Mouse (Mus musculus) spleen, adult 2 months (tissue): ENCODE results near the gene Gm20388.

ENCODE experiments used
- CTCF ChIP-seq: fragments of 200-500 bp; IDR thresholded peaks from 2 replicates; pipeline ENCODE4 v1.5.1; 2011; ENCODE audit warnings: mild to moderate bottlenecking, inconsistent platforms; ENCODE audit not compliant: insufficient read depth, insufficient read length, insufficient replicate concordance; ENCODE audit errors: extremely low read depth
- POLR2A ChIP-seq: fragments of 200-500 bp; IDR thresholded peaks from 2 replicates; pipeline ENCODE4 v1.6.1; 2011; ENCODE audit warnings: low read depth, low read length, inconsistent platforms

DNA sequence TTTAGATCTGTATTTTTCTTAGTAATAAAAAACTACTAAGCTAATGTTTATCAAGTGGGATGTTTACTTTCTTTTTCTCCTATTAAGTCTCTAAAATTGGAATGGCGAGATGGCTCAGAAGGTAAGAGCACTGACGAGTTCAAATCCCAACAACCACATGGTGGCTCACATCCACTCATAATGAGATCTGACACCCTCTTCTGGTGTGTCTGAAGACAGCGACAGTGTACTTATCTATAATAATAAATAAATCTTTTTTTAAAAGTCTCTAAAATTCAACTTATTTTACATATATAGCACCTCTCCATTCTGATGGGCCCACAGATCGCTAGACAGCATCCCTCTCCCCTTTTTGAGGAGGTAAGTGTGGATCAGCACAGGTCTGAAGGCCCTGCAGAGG is 2699.6 kb downstream of the Gm20388 start:
- TF ChIP-seq CTCF (no peak), POLR2A (no peak)
